Mouse (Mus musculus) neutrophil, adult 5-6 weeks (primary cell): ENCODE measurements around the gene Sox5. TPM values are rescaled to one million over a fixed set of nuclear protein-coding genes. Genes with fewer than 3 reads are reported as not detected.

Experiments used
- ATAC-seq: fragments of 151-379, 151-347 bp; 2 replicates; pipeline ENCODE4 v1.8.0; 2017; ENCODE audit warnings: mild to moderate bottlenecking, moderate TSS enrichment; ENCODE audit not compliant: insufficient number of reproducible peaks, poor library complexity, low FRiP score, severe bottlenecking; ENCODE audit errors: extremely low read depth
- total RNA-seq: library from RNA; stranded (forward); fragments of 200-1000 nt; gene quantifications from 2 replicates; pipeline ENCODE4 v1.2.3, GENCODE M21; 2017

Sox5 gene
- total RNA-seq, 1 experiment from 2014 or later = 0.70 TPM

GRCm38 (mm10) chr6:144389333-144390054 lies 392.3 kb downstream of the Sox5 start:
- no peak for ATAC-seq

DNA sequence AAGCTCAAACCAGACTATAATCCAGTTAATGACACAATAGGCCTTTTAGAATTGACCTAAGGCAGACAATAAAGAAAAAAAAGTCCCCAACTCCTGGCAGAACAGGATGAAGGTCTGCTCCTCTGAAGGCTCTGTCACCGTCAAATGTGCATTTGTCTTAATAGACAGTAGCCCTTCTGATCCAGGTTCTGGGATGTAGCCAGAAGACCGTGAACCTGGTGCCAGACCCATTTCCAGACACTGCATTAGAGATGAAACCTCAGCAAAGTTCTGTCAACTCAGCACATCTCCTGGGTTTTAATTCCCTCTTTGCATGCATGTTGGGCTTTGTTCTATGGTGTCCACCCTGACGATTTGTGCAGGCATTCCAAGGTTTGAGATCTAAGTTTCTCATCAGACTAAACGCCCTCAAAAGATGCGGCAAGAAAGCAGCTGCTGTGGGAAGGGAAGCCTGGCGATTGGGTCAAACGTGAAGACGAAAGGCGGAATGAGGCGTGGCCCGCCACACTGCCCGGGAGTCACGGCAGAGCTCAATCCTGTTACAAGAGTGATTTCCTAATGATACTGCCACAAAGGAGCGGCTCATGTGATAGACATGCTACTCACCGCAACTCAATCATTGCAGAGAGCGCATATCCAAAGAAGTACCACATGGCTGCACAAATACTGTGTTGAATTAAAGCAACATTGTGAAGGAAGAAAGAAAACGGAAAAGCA lies 394.1 kb downstream of the Sox5 start:
- no peak for ATAC-seq

DNA sequence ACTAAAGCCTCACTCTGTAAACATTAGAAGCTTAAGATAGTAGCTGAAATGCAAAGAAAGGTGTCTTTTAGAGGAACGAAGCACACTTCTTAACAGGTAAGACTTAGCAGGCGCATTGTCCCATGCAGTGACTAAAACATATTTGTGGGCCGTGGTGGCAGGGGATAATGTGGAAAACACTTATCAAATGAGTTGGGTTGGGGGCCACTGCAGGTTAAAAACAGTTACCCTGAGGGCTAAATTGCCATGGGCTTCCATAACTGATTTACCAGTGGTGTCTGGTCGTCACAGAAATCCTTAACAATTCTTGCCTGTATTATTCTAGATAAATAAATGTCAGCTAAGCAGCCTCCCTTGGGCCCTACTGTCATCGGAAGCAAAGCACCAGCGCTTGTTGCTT lies 401.1 kb downstream of the Sox5 start:
- no peak for ATAC-seq

DNA sequence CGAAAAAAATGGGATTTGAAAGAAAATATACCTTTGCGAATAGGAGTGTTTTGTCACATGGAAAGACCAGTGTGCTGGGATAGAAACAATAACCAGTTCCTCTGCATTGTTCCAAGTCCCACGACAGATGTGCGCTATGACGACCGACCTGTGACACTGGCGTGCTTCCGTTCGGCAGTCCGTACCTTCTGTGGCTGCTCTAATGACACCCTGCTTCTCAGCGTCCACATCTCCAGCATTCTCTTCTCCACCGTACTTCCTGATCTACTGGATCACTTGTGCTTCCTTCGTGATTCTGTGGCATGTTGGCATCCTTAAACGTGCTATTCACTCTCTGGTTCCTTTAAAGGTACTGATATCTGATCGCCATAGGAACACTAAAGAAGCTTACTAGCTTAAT lies 401.6 kb downstream of the Sox5 start:
- ATAC-seq = no peak

DNA sequence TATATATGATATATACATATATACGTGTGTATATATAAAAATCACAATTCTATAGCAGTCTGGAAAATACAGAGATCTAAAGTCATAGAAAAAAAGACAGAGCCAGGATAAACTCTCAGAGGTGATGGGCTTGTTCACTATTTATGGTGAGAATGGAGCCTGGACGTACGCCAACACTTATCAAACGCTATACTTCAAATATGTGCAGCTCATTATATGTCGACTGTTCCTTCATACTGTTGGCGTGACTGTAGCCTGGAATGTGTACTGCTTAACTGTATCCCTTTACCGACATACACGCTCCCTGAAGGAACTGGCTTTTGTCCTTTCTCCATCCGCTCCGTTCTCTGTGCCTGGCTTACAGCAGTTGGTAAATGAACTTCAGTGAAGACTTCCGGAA lies 407.0 kb downstream of the Sox5 start:
- no peak for ATAC-seq

DNA sequence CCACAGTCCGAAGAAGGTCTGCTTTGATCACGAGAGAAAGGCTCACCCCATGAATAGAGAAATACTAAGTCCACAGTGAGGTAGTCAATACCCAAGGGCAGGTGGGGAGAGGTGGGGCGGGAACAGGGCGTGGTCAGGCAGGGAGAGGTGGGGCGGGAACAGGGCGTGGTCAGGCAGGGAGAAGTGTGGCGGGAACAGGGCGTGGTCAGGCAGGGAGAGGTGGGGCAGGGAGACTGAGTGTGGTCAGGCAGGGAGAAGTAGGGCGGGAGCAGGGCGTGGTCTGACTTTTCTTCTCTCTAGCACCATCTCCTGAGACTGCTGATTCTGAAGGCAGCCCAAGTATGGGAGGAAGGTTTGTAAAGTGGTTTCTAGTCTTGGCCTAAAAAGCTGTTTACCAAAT lies 411.1 kb downstream of the Sox5 start:
- no peak for ATAC-seq

DNA sequence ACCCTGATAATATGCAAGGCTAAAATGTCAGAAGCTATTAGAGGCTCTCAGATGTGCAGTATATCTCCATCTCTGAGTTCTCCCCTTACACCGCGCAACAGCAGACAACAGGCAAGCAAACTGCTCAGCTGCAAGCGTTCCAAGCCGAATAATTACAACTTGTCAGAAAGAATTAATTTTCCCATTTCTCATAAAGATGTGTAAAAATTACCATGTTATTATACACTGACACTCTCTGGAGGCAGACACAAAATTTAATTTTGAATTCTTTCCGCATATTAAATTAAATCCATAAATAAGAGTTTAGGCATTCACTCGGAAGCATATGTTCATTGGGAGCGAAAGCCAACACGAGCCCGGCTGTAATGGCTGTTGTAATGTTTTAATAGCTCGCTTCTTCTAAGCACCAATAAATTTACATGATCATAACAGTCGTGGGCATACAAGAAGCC lies 414.1 kb downstream of the Sox5 start:
- no peak for ATAC-seq

DNA sequence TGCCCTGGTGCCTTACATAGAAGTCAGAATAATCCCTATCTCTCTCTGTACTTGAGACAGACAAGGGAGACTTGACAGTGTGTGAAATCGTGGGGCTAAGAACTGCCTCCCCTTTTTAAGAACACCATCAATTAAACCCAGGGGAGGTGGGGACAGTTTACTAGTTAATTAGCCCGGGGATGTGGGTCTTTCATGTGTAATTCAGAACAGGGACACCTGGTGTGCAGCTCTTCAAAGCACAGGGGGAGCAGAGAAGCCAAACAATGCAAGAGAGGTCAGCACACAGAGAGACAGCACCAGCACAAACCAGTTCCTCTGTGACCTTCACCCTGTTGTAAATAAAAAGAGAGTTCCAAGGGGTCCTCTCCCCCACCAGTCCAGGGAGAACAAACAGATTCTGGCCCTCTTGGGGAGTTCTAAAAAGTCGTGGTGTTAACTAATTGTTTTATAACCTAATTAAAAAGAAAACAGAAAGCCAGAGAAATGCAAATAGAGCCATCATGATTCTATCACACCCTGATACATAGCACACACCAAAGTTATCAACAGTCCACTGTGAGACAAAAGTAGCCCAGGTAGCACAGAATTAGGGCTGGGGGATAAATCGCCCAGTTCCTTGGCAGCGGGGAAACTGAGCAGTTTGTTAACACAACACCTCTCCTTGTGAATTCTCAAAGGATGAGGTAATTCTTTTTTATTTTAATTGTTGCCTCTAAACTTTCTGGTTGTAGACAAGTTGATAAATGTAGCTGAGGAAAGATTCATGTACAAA lies 420.3 kb downstream of the Sox5 start:
- ATAC-seq = no peak

DNA sequence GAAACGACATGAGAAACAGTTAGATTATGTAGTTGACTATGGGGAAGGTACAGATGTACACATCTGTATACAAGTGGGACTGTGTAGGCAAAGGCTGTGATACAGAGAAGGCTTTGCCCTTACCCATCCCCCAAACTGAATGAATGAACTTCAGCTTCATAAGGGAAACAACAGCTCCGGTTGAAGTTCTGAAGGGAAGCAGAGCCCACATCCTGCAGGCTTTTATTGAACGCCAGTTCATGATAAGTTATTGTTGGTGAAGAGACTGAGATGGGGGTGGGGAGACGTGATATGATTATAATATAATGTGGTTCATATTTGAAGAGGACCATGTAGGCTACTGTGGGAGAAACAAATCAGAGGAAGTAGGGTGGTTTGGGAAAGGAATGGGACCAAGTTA lies 424.7 kb downstream of the Sox5 start:
- no peak for ATAC-seq

GRCm38 (mm10) chr6:144351049-144351448 lies 430.7 kb downstream of the Sox5 start:
- no peak for ATAC-seq

- ATAC-seq = no peak
Observed at GRCm38 (mm10) chr6:144343338-144343737, 438.4 kb downstream of the Sox5 start.

- ATAC-seq = no peak
Observed at GRCm38 (mm10) chr6:144339554-144339953, 442.2 kb downstream of the Sox5 start.

DNA sequence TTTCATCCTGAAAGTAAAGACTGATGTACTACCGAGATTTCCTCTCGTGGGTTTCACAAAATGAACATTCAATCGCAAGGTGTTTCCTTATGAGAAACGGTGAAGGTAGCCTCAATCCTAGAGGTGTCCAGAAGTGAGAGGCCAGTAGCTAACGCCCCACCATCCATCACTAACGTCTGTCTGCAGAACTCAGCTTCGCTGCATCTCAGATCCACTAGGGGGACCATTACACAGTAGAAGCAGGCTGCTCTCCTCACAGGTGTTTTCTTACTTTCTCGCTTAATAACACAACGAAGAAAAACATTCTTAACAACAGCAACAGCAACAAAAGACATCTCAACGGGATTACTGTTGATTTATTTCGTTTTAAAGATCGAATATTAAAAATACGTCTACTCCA lies 442.8 kb downstream of the Sox5 start:
- ATAC-seq = no peak

DNA sequence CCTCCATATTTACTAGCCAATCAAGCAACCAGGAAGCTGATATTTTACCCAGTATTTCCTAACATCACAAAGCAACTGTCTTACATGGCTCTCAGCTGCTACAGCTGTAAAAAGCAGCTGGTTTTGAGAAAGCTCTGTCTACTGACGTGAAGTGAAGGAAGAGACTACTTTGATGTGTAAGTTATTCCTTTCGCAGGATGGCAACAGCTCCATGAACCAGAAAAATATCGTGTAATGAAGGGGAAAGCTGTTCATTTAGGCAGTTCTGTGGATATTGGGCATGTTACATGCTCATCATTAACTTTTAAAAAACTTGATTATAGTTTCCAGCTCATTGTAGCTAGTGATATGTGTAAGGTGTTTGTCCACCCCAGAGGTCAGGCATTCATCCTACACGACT lies 443.6 kb downstream of the Sox5 start:
- no peak for ATAC-seq

GRCm38 (mm10) chr6:144337436-144337969 lies 444.3 kb downstream of the Sox5 start:
- no peak for ATAC-seq

DNA sequence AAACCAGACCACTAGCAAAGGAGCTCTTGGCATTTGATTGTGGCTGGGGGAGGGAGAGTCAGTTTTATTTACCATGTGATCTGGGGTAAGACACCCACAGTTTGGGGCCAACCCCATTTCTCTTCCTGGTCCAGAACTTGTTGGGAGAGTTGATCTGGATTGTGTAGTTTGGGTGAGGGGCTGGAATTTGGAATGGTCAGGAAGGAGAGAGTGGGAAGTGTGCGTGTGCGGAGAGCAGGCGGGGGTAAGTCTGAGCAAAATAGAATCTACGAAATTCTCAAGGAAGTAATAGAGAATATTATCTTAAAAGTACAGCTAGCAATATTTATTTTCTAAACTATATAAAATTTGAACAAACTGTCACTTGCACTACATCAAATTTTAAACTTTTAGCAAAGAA lies 445.0 kb downstream of the Sox5 start:
- ATAC-seq = no peak

DNA sequence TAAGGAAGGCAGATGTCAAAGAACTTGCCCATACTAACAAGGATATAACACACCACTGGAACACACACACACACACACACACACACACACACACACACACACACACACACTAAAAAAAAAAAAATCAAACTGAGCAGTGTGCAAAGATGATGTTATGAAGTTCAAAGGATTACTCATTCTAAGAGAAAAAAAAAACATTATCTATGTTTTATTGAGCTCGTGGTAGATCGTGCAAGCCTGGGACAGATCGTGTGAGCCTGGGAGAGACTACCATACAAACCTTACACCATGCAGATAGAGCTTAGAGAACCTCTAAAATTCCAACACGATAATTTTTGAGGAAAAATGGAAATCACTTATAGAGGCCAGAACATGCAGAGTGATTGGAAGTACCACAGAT lies 448.6 kb downstream of the Sox5 start:
- ATAC-seq = no peak

- no peak for ATAC-seq
Observed at GRCm38 (mm10) chr6:144332027-144332426, 449.8 kb downstream of the Sox5 start.

DNA sequence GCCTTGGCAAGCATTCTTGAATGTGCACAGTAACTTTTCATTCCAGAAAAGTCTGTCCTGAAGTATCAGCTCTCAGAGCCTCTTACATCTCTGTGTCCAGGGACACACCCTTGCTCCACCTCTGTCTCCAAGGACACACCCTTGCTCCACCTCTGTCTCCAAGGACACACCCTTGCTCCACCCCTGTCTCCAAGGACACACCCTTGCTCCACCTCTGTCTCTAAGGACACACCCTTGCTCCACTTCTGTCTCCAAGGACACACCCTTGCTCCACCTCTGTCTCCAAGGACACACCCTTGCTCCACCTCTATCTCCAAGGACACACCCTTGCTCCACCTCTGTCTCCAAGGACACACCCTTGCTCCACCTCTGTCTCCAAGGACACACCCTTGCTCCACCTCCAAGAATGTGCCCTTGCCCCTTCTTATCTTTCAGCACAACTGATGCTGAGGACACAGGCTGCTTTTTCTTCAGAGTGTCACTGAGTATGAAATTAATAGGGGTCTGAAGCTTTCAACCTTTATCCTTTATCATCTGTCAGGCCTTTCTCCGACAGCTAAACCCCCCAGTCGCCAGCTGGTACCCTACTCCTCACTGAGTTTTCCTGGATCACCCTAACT lies 452.4 kb downstream of the Sox5 start:
- ATAC-seq = no peak
